In genomic region chr4:128883379-128883781, GRCm38 (mm10) we compare ENCODE assay signal across 8 mouse cellular contexts. TPM values are rescaled to one million over a fixed set of nuclear protein-coding genes. Genes with fewer than 3 reads are reported as not detected.
DNase-seq lines count a peak whose midpoint lies in the region; ATAC-seq and TF ChIP-seq lines count a peak whose summit lies in the region.

Gene Trim62, plus strand, starts transcription at chr4:128883580.

- peak within 1 kb of the TSS; percentile 91 for H3K9ac ChIP-seq in hindbrain, postnatal 0 days (replicated peaks; ENCODE audit: low read length)

- peaks cover 32% of the 10 kb centered on the region for H3K4me1 ChIP-seq in hindbrain, postnatal 0 days (ENCODE audit: insufficient read depth, low read length)

- no peaks in the 10 kb centered on the region for H3K9me3 ChIP-seq in hindbrain, postnatal 0 days (ENCODE audit: low read length)

- H3K36me3 ChIP-seq in hindbrain, postnatal 0 days (ENCODE audit: insufficient read depth, low read length), result no peaks in the 10 kb centered on the region

- H3K27ac ChIP-seq in hindbrain, postnatal 0 days, result peak within 1 kb of the TSS; percentile 92

- intact Hi-C loops in left cerebral cortex, postnatal 25 days (cut with DNase I), result no loop called here

- WGBS in hindbrain, postnatal 0 days, result 2% methylated on average over 31 of the region's 37 CpGs

- H3K27me3 ChIP-seq in hindbrain, postnatal 0 days (ENCODE audit: insufficient read depth, low read length), result no peaks in the 10 kb centered on the region

- peak; percentile 74 for DNase-seq in ZHBTc4 (ENCODE audit: low read depth, low spot score)
- peak; percentile 83 to 90 for DNase-seq in cerebellum, postnatal 36 days
- peak; percentile 49 to 50 for DNase-seq in gastrocnemius, adult 8-10 months (ENCODE audit: low spot score in 2 of 2)
- peak; percentile 93 for DNase-seq in hindbrain, postnatal 0 days (ENCODE audit: low spot score)
- peak; percentile 51 to 68 for DNase-seq in left cerebral cortex, postnatal 25 days (ENCODE audit: low spot score in 2 of 2)
- DNase-seq in right cerebral cortex, postnatal 36 days (ENCODE audit: low spot score in 2 of 2), result peak; percentile 30 to 42
- DNase-seq in urinary bladder, postnatal 4 days (ENCODE audit: low spot score in 2 of 2), result peak; percentile 79 to 82

- ATAC-seq in hindbrain, postnatal 0 days, result peak; percentile 71
- ATAC-seq in megakaryocyte-erythroid progenitor cell, adult 5-6 weeks (replicated peaks; ENCODE audit: low FRiP score, low TSS enrichment, poor library complexity, severe bottlenecking), result peak; percentile 52

- H3K4me2 ChIP-seq in hindbrain, postnatal 0 days (ENCODE audit: low read depth, low read length), result peak within 1 kb of the TSS; percentile 78

- peak within 1 kb of the TSS; percentile 88 for H3K4me3 ChIP-seq in hindbrain, postnatal 0 days (ENCODE audit: low read length)

- TF ChIP-seq CTCF in hindbrain, postnatal 0 days (IDR thresholded peaks at IDR 0.05; ENCODE audit: low read depth), result peak; percentile 43

RNA-seq across cellular contexts. Expression of gene Trim62, which starts in this region (rescaled TPM):
- total RNA-seq in gastrocnemius, adult 8-10 months (2022), result under 1 TPM; 0.36 to 0.67 (median 0.45) TPM
- 30.8 and 33.4 TPM in 2 replicates for total RNA-seq in hindbrain, postnatal 0 days (2014; rRNA removed)
- polyA plus RNA-seq in hindbrain, postnatal 0 days (2015; fragmentation: Nextera tagmentation; extraction: Ambion mirVana), result 23.4 and 27.9 TPM in 2 replicates
- 10 to 100 TPM; 17.2 to 20.4 TPM for total RNA-seq in left cerebral cortex, postnatal 25 days (2021)
- total RNA-seq in megakaryocyte-erythroid progenitor cell, adult 5-6 weeks (2014; fragmentation: Nextera tagmentation), result 0.54 and 0.79 TPM in 2 replicates
- total RNA-seq in megakaryocyte-erythroid progenitor cell, adult 5-6 weeks (2017), result 0.38 TPM in 1 of 2 replicates, not detected in the other

Comparison
In these comparisons a context has a peak if more than half of its experiments do, and no peak if none do; other contexts are left out.
1. Peak in every context shown above with its lines: DNase-seq, ATAC-seq, H3K4me3 ChIP-seq and H3K27ac ChIP-seq.
2. RNA of gene Trim62 (total RNA-seq): 30.8 to 33.4 TPM in hindbrain, postnatal 0 days and 17.2 to 20.4 TPM in left cerebral cortex, postnatal 25 days; 0.38 to 0.79 TPM in megakaryocyte-erythroid progenitor cell, adult 5-6 weeks and 0.36 to 0.67 TPM in gastrocnemius, adult 8-10 months; every median in the first group is over 10 times any median in the second.
3. Peak in DNase-seq in gastrocnemius, adult 8-10 months; RNA of the gene not detected or under 1 TPM.
4. Peak in ATAC-seq in megakaryocyte-erythroid progenitor cell, adult 5-6 weeks; RNA of the gene not detected or under 1 TPM.
5. DNase-seq: peak in every context shown above with its lines; median percentile 93 in hindbrain, postnatal 0 days; 86 in cerebellum, postnatal 36 days; 80 in urinary bladder, postnatal 4 days; 74 in ZHBTc4; 60 in left cerebral cortex, postnatal 25 days; 50 in gastrocnemius, adult 8-10 months; 36 in right cerebral cortex, postnatal 36 days.